Mouse (Mus musculus) embryo, embryonic 9.5 days (tissue): ENCODE measurements around the gene Esrrg.

Experiments
- DNase-seq: peaks from one replicate; pipeline ENCODE4 v3.0.0-alpha.2; 2017; ENCODE audit errors: extremely low spot score

Esrrg gene

DNA sequence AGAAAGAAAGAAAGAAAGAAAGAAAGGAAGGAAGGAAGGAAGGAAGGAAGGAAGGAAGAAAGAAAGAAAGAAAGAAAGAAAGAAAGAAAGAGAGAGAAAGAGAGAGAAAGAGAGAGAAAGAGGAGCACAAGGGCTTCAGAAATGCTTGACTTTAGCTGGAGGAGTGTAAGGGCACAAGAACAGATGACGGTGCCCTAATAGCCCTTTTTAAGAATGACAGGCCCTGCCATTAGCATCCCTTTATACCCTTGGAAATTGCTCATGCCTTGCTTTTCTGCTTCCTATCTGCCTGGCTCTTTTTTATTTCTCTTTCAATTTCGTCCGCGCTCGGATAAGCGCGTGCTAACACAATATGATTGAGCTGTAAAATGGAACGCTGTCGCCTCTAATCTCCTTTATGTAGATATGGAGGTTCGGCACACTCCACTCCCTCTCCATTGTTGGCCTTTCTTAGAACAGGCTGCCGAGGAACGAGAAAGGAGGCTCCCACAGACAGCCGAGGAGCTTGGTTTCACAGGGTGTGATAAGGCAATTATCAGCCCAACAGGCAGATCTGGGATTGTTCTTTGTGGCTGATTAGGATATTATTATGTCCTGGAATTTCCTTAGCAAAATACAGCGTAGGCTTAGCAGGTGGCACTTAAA, 546.0 kb downstream of the Esrrg start:
- peak; percentile 10 for DNase-seq

DNA sequence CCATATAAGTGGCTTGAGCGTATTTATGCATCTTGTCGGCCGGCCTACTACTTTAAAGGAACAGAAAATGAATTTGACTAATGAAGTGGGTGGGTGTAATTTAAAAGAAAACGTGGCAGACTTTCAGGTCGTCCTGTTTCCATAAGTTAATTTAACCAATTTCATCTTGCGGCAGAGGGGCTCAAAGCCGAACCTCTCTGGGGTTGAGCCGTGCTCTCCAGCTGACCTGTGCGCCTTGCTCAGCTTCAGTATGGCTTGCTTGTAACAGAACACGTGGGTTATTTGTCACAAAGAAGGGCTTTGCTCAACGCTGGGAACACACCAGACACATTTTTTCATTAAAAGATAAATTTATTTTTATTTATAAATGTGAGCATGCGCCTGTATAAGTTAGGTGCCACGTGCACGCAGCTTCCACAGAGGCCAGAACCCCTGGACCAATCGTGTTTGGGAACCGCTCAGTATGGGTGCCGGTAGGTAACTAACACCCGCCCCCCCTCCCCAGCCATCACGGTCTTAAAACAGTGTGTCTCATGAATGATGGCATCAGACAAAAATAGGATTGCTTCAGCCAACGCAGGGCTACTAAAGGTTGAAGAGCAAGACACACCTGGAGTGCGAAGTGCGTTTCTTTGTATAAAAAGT, 546.7 kb downstream of the Esrrg start:
- DNase-seq: no peak

DNA sequence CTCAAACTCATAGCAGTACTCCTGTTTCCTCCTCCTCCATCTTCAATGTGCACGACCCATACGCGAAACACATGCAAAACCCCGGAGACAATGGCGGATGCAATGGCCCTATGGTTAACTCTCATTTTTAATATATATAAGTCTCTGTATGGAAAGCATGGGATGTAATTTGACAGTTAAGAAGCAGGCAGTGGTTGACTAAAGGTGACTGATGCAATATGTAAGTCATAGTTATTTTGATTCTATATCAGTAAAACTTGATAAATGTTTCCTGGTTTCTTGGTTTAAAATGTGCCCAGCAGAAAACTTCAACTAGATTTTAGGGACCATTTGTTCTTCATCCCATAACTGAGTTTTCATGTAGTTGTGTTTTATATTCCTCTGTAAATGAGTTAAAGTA, 547.9 kb downstream of the Esrrg start:
- DNase-seq: no peak

DNA sequence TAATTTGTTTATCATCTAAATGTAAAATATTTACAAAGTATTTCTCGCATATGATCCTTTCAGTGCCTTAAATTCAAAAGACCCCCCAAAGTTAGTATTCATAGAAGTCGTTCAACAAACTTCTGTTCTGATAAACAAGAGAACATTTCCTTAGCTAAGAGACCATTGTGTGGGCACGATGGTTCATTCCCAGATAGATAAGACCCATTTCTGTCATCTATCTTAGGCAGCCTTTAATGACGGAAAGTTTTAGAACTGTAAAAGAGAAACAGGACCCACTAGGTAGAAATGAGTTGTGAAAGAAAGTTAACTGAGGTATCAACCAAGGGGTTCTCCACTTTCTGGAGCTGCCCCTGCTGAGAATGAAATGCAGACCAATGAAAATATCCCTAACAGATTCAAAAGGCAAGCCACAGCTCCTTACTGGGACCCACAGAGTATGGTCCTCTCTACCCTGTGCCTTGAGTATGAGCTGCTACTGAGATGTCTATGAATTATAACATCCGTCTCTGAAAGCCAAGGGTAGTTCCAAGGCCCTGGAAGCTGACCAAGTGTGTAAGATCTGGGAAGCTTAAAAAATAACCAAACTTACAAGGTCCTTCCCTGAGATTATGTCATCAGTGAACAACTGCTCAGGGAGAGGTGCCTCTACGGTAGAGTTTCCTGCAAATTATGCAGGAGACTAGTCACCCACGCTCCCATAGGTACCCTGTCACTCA, 548.8 kb downstream of the Esrrg start:
- no peak for DNase-seq

DNA sequence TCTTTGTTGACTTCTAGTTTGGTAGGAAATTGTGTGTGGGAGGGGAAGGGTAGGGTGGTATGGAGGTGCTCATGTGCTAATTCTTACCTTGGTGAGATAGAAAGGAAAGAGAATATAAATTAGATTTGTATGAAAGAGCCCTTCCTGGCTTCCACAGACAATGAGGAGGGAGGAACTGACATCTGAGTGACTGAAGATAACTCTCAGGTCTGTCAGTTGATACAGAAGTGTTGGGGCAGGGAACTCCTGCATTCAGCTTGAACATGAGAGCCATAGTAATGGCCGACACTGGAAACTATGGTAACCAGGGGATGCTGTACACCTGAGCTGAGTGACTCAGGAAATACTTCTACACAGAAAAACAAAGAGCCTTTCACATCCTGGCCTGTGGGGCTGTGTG, 550.1 kb downstream of the Esrrg start:
- no peak for DNase-seq

DNA sequence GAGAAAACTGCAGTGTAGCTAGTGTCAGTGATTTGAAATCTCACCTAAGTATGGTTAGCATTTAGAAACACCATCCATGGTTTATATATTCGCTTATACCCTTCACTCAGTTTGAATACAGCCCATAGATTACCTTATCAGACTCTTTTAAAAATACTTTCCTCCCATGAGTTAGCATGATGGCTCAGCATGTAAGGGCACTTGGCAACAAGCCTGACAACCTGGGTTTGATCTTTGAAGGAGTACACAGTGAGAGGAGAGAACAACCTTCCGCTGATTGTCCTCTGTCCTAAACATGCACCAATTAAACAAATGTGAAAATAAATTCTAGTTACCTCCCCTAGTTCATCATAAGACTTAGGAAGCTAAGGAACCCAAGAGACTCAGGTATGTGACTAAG, 550.5 kb downstream of the Esrrg start:
- DNase-seq: no peak

DNA sequence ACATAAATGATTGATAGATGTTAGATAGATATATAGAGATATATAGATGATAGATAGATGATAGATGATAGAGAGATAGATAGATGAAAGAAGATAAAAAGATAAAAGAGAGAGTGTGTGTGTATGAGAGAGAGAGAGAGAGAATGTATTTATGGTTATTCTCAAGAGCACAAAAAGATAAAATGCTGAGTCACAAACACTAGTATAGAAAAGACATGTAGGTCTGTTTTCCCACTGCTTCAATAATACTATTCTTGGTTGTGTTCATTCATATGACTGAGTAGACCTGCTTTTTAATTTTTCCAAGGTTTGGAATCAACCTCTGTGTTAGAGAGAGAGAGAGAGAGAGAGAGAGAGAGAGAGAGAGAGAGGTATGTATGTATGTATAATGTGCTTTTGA, 554.5 kb downstream of the Esrrg start:
- DNase-seq: no peak

DNA sequence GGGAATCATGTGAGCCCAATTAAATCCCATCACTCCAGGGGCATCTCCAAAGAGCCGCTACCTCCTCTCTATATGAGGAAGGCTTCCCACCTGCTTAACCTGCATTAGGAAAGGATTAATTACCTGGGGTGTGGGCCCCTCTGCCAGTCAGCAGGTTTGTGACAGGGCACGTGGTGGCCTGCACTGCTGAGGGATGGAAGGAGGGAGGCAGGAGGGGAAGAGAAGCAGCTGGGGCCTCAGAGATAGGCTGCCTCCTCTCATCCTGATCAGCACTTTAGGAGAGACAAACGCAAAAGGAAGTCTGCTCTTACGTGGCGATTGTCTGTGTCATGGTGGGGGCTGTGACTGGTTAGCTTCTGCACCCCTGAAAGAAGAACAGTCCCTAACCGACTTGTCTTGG, 555.7 kb downstream of the Esrrg start:
- DNase-seq: no peak

DNA sequence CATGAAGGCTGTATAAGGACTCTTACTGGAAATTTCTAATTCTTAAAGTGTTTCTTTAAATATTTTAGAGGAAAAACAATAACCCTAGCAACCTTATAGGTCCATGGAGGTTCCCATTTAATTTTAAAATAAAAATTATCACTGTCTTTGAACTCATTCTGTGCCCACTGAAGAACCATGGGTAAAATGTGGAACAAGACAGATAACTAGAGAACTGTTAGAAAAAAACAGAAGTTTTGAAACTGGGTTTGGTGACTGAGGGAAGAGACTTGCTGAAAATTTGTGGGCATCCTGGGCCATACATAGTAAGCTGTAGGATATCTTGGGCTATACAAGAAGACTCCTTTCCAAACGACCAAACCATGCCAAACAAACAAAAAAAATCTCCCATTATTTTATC, 565.3 kb downstream of the Esrrg start:
- DNase-seq: no peak

DNA sequence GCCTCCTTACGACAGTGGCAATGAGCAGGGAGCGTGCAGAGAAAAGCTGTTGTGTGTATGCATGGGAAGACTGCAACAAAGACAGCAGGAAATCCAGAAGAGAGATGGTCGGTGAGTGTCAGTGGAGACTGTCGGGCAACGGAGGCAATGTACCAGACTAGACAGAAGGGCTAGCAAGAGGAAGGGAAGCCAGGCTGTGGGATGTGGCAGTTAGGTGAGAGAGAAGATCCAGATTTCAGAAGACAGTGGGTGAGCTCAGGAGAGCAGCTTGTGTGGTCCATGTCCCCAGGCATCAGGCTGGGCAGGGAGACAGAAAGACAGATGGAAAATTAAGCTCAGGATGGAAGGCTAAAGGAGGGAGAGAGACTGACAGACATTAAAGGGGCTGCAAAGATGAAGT, 574.4 kb downstream of the Esrrg start:
- DNase-seq: no peak

DNA sequence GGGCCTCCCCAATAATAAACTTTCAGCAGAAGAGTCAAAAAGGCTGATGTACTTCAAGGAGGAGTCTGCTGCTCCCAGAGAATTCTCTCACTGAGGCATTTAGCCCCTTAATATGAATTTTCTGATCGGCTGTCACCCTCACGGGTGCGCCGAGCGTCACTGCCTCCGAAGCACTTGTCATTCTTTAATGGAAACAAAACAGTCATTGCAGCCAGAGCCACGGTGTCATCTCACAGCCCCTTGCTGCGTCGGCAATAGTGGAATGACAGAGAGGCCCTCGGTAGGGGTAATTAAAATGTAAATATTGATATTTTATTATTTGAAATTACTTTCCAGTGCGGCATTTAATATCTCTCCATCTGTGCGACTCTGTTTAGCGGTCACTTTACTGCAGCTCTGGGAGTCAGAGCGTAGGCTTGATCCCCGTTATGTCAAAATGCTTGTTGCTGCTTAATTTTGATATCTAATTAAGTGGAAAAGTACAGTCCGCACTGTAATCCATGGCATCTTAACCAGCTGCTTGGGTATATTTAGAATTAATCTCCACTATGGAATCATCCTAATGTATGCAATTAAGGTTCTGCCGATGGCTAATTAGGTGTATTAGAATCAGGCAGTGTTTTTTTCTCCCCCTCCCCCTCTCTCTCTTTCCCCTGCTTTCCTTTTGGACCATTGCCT, 578.0 kb downstream of the Esrrg start:
- DNase-seq: no peak

DNA sequence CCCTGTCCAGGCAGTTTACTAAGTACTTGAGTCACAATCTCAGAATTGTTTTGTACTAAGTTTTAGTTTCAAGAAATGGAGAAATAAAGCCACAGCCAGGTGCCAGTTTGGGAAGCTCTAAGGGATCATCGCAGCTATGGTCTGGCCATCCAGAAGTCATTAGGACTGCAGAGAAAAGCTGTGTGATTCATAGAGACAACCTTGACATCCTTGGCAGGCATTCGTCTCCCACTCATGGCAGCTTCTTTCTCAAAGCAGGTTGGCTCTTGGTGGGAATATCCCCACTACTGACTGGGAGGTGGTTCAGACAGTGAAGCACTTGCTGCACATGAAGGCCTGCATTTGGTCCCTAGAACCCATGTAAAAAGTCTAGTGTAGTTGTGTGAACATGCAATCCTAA, 584.4 kb downstream of the Esrrg start:
- DNase-seq: no peak

DNA sequence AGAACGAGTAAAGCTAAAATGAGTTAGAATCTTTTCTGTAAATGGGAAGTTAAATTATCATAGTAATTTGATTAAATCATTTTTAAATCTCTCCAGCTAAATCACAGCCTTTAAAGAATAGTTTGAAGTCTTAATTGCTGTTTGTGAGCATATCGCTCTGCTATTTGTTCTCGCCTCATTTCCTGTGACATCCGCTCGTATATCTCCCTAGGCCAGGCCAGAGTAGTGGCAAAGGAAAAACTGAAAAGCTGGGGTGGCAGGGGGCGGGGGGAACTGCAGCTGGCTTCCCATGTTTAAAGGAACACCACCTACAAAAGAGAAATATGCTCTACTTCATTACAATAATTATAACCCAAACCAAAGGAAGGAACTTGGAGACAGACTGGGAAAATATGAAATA, 598.8 kb downstream of the Esrrg start:
- DNase-seq: no peak

DNA sequence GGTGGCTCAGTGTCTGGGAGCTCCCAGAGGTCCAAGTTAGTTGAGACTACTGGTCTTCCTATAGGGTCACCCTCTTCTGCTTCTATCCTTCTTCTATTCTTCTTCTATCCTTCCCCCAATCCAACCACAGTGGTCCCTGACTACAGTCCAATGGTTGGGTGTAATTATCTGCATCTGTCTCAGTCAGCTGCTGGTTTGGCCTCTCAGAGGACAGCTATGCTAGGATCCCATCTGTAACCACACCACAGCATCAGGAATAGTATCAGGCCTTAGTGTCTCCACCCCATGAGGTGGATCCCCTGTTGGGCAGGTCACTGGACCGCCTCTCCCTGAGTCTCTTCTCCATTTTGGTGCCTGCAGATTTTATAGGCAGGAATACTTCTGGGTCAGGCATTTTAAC, 600.4 kb downstream of the Esrrg start:
- no peak for DNase-seq

DNA sequence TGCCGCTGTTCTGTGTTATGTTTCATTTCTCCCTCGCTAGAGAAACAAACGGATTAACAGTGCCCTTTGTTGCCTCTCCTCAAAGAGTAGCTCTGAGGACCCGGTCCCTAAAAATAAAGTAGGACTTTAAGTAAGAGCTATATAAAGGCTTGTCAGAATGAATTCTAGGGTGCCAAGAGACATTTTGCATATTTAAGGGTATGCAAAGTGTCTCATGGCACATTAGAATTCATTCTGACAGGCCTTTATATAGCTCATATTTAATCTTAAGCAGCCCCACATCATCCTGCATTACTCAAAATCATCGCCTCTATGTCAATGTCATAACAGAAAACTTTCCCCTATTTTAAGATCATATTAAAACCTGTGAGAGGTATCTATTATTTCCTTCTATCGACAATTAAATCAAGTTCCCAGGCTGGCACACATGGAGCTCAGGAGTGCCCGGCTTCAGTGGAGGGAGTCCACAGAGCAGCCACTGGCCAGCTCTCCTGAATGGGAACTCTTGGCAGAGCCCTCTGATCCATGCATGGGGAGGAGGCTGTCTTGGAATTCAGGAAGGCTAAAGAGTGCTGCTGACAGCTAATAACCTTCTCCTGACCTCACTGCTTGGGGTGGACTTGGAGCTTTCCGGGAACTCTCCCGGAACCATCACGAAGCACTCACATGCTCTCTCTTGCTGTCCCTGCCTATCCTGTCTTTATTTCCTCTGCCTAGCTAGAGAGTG, 606.5 kb downstream of the Esrrg start:
- no peak for DNase-seq

DNA sequence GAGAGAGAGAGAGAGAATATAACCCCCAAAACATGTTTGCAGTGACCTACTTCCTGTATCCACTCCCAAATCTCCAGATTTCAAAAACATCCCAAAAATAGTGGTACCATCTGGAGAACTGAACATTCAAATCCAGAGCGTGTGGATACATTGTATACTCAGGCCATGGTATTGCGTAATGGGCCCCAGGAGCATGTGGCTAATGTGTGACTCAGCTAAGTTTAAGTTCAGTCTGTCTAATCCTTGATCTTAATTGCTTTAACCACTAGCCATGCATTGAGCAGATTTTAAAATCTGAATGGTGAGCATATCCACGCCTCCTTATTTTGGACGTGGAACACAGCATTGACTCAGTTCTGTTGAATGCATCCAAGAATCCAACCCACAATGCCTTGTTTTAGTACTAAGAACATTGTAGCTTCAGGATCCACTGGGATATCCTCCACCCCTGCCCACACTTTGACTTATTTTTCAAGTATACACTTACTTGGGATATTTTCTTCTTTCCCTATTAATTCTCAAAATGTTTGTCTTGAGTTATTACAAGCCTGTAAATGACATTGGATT, 612.7 kb downstream of the Esrrg start:
- no peak for DNase-seq

DNA sequence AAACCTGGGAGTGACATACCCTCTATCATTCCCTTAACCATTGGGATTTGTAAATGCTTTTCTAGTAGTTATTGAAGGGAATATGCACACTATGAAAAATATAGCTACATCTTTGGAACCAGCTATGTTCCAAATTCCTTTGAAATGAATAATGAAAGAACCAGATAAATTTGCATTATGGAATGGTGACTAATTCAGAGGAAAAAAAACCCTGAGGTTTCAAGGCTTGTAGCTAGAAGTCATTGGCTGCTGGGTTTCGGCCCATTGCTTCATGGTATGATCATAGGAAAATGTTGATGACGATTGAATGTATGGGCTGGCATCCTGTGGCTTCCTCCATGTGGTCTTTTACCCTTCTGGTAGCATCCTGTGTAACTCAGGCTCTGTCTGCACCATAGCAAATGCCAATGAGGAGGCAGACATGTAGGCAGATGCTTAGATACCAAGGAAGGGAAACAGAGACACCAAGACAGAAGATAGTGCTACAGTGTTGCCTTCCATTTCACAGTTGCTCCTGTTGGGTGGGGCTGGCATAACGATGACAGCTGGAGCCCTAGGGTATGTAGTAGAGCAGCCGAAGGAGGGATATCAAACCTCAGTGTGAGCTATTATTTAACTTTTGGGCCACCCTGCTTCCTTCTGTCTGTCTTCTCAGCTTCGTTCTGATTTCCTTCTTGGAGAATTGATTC, 624.6 kb downstream of the Esrrg start:
- DNase-seq: no peak

DNA sequence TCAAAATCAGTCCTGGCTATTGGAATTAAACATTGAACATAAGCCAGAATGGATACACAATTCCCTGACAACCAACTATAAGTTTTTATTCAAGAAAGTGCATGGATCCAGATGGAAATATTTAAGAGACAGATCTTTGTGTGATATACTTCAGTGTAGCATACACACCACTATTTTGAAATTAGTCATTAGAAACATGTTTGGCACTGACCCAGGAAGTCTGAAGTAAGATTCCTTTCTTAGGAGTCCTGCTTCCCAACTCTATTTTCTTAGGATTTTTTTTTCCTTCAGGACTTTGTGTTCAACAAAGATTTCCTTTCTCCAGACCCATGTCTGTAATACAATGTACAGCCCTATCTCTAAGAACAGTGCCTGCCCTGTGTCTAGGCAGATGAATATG, 630.0 kb downstream of the Esrrg start:
- DNase-seq: no peak

DNA sequence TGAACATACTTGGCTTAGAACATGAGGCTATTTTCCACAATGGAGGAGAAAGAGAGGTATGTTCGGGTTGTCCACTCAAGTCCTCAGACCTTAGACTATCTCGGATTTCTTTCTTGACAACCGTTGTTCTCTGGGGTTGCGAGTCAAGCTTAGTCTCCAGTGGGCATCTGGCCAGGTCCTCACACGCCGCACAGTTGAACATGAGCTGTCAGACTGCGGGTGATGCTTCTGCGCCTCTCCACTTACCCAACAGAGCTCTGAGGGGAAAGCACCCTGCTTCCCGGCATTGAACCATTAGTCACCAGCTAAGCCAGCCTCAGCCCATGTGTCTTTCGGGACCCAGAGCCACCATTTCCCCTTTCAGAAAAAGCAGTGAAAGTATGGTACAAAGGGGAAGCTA, 633.2 kb downstream of the Esrrg start:
- DNase-seq: no peak

DNA sequence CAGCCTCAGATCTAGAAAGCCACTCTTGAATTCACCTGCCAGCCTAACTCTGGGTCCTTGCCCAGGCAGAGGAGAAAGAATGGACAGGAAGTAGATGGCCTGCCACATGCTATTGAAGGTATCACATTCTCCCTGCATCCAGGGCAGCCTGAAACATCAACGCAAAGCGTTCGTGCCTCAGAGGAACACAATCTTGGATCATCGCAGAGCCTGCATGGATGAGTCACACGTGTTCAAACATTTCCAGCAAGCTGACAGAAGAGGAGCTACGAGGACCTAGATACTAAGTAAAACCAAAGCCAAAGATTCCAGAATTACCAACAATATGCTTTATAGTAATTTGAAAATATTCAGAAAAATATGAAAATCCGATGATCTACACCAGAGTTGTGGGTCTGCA, 648.9 kb downstream of the Esrrg start:
- DNase-seq: no peak
